Mouse (Mus musculus) G1E-ER4 (cell line): Measurements from ENCODE around the gene Tmem104. TPM values are rescaled to one million over a fixed set of nuclear protein-coding genes. Genes with fewer than 3 reads are reported as not detected.

Experiments
- GATA1 ChIP-seq: IDR thresholded peaks from one replicate; pipeline ENCODE4 v1.8.0; 2012; ENCODE audit warnings: low read length, inconsistent platforms
- polyA plus RNA-seq: library from polyadenylated mRNA; stranded (reverse); fragments of >175 nt; gene quantifications from 2 replicates; pipeline ENCODE4 v1.2.3, GENCODE M21; 2012

The Tmem104 gene
- polyA plus RNA-seq, 1 experiment = 19.0 TPM

- no peak for TF ChIP-seq GATA1
These were observed 62.6 kb downstream of the Tmem104 start for GRCm38 (mm10) chr11:115249721-115250404.

DNA sequence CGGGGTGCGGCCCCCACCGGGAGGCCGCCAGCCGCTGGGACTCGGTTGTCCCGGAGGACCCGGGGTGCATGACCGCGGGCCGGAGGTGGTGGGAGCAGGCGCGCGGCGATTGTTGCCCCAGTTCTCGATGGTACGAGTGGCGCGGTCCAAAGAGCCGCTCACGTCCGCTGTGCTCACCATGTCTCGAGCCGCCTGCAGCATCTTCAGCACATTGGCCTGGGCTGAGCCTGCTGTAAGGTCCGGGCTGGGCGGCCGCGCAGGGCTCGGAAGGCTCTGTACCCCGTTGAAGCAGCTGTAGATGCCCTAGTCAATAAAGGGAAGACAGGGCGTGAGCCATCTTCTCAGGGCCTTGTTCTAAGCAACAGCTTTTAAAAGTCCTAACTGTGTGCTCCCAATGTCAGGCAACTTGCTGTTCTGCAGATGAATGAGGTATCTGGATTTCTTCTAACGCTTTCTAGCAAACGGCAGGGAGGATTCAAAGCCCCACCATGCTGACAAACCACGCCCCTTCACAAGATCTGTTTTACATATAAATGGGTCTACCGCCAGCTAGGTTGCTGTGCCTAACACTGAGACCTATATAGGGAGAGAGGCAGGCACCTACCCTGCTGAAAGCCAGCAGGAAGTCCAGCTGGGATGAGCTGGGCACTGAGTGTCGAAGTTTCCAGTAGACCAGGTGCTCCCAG is 63.3 kb downstream of the Tmem104 start:
- no peak for TF ChIP-seq GATA1

GRCm38 (mm10) chr11:115251258-115251657 is 64.0 kb downstream of the Tmem104 start:
- TF ChIP-seq GATA1 = no peak

DNA sequence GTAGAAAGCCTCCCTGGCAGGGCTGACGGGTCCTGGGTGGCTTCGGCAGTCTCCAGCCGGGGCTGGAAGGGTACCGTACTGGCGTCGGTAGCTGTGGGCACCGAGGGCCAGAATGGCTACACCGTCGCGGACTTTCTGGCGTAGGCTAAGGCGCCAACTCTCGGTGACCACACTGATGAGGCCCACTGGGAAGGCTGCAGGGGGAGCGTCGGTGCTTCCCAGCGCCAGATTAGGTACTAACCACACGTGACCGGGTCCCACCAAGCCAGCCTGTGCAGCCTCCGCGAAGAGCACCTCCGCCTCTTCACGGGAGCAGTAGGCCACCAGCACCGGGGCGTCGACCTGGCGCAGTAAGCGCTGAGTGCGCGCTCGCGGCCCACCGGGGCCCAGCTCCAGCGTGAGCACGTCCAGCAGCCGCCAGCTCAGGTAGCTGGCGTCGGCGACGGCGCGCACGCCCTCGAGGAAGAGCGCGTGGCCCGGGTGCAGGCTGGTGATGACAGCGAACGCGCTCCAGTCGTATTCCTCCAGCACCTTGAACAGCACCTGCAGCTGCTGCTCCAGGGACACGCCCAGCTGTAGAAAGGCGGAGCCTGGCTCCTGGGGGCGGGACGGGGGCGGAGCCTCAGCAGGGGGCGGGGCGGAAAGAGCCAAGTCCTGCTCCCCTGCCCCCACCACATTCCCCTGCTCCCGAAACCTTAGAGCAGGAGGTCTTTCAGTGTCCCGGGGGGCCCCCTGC is 70.7 kb downstream of the Tmem104 start:
- no peak for TF ChIP-seq GATA1

DNA sequence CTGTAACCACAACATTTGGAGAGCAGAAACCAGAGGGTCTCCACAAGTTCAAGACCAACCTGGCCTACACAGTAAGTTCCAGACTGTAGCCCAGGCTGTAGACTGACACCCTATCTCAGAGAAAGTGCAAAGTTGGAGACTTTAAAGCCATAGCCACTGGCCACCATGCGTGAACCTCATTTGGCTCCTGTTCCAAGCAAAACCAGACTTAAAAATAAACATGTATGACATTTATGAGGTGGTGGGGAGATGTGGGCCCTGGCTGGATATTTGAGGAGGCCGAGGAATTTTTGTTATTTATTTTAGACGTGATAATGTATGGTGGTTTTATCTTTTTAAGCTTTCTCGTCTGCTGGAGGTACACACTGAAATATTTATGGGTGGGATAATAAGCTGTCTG is 71.8 kb downstream of the Tmem104 start:
- TF ChIP-seq GATA1 = no peak

GRCm38 (mm10) chr11:115262954-115263353 is 75.7 kb downstream of the Tmem104 start:
- no peak for TF ChIP-seq GATA1

- no peak for TF ChIP-seq GATA1
These were observed 77.0 kb downstream of the Tmem104 start for GRCm38 (mm10) chr11:115264136-115264861.

DNA sequence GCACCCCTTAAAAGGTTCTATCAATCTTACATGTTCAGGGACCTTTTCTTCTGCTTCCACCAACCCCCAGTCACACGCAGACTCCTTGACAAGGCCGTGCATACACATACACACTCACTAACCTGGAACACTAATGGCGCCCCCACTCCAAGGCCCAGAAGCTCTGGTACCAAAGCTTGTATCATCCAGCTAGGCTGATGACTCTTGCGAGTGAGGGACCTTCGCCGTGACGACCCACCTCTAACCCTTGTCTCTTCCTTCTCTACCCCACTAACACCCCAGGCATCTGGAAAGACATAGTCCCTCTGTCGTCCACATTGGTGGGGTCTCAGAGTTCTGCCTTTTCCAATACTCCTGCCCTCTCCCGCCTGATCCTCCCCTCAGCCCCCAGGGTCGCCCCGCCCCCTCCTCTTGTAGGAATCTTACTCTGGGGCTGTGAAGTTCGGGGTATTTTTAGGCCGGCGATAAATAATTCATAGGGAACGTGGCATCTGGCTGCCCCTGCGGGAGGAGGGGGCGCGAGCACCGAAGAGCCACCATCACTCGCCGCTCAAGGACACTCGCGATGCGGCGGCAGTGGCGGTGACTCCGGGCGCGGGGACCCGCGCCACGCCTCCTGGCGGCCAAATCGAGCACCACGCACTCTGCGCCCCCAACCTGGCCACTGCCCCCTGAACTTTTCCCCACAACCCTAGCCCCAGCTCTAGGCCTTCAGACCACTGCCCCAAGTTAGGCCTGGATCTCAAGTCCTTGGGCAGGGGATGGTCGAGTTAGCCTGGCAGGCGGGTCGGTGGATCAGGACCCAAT is 77.8 kb downstream of the Tmem104 start:
- TF ChIP-seq GATA1 = no peak

- TF ChIP-seq GATA1 = no peak
These were observed 78.6 kb downstream of the Tmem104 start for GRCm38 (mm10) chr11:115265771-115266399.

GRCm38 (mm10) chr11:115266400-115266778 is 79.1 kb downstream of the Tmem104 start:
- TF ChIP-seq GATA1 = no peak

- no peak for TF ChIP-seq GATA1
These were observed 80.0 kb downstream of the Tmem104 start, which contains the start of gene Grin2c for GRCm38 (mm10) chr11:115267061-115267883. Gene Grin2c (minus strand): TSS chr11:115267243.

- TF ChIP-seq GATA1 = no peak
These were observed 80.7 kb downstream of the Tmem104 start for GRCm38 (mm10) chr11:115267958-115268357.

GRCm38 (mm10) chr11:115269330-115270066 is 82.2 kb downstream of the Tmem104 start:
- TF ChIP-seq GATA1 = no peak
